Mouse (Mus musculus) thymus, postnatal 10 days (tissue): ENCODE data around the gene Map3k1.

ENCODE experiments used
- DNase-seq, 2 experiments: peaks; one replicate each; pipeline ENCODE4 v3.0.0; 2021; ENCODE audit warnings: low spot score in 2 of 2

Gene Map3k1

DNA sequence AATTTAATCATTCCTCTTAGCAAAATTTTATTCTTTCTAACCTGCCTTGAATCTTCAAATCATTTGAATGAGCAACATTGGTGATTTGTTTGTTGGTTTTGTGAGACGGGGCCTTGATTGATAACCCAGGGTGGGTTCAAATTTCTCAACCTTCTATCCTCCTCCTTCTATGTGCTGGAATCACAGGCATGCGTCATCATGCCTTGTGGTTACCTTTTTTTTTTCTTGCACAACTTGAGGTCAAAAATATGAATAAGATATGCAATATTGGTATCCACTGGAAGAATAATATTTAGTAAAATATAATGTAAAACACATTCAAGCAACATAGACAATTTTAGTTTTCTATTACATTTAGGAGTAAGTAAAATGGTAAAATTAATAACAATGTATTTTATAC is 3.9 kb upstream of the Map3k1 start:
- DNase-seq: no peak

DNA sequence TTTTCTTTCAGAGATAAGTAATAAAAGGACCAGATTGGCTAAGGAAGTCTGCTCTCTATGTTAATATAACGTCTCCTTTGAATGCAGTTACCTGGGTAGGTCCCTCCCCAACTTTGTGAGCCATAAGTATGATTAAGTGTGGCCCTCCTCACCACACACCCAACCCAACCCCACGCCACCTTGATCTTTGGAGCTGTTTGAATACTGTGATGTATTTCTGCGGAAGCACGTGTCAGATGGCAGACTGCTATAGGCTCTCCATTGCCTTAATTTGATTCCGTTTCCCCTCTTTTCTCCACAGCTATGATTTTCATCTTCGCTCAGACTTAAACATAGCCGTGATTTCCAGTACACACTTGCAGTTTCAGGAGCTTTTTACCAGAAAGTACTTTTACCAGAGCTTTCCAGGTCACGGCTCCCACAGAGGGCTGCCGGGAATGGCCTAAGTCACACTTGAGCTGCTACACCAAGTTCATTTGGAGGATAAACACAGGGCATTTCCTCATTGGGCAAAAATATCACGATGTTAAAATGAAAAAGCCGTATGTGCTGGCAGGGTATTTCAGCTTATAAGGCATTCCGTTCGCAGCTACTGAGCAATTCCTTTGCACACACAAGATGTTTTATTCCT is 2.3 kb upstream of the Map3k1 start:
- no peak for DNase-seq

DNA sequence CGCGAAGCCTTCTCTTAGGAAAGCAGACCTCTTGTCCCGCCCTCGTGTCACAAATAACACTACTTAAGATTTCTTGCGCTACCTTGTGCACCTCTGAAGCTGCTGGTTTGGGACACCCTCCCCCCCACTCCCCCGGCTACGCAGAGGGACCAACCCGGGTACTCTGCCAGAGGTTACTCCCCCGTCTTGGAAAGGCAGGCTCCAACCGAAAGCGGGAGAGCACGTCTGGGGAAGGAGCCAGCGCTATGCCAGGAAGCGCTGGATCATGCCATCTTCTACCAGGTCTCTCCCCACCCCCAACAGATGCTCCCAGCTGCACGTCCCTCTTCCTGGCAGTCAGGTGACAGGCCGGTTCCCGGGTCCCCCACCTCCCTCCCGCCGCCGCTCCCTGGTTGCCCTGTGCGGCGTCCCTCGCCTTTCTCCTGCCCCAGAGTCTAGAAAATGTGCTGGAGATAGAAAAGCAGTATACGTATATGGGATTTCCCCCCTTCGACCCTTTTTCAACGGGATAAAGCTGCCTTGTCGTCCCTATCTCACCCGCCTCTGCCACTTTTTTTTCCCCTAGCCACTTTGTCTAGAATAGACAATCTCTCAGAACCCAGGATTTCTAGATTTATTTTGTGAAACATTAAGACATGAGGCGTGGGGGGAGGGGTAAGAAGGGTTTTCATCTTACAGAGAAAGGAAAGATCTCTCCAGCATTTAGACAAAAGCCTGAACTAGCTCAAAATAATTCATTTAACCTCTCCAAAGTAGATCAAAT is 854 bp upstream of the Map3k1 start:
- DNase-seq: peak; percentile 42 to 45

DNA sequence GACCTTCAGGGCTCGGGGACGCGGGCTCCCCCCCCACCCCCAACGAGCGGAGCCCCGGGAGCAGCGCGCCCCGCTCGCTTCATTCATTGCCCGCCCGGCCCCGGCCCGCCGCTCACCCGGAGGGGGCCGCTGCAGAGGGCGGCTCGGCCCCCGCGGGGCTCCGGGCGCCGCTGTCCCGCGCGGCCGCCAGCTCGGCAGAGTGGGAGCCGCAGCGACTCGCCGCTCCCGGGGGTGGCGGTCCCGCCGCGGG is 481 bp downstream of the Map3k1 start:
- DNase-seq: no peak

DNA sequence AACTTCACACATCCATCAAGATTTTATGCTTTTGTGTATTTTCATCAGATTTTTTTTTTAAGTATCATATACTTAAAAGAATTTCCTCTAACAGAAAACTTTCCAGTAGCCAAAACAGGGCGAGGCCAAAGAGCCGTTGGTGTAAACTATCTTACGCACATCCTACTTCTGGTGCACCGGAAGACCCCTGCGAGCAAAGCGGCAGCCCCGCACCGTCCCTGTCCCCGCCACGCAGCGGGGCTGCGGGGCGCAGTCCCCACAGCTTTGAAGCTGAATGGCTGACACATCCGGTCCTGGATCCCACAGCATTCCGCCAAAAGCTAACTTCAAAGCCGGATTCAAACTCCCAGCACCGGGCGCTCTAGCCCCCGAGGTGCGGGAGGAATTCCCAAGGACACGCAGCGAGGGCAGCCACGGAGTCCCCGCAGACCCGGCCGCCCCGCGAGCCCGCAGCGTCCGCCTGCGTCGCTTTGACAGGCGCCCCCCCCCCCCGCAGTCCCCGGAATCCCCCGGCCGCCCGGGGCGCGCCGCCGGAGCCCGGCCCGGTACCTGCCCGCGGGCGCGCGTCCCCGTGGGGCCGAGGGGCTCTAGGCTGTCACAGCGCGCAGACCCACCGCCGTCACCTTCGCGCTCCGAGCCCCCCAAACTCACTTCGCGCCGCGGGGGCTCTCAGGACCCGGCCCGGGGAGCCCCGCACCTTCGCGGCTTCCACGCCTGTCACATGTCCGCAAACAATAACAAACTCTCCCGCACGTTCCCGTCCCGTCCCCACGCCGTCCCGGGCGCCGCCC is 1.0 kb downstream of the Map3k1 start:
- DNase-seq: peak; percentile 44 to 55

DNA sequence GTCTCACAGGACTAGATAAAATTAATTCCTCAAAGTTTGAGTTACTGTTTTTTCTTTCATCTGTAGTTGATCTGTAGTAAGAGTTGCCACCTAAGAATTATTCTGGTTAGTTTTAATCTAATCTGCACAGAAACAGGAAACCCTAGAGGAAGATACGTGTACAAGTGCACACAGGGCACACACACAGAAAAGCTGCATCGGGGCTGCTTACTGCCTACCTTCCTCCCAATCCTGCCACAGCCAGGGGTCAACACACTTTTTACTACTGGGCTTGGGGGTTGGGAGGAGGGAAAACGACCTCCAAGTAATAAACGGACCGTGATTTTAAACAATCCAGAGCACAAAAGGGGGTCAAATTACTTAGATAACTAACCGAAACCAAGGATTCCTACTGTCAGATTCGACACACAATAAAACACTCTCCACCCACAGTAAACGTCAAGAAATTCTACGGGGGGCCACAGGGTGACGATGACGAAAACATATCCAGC is 1.6 kb downstream of the Map3k1 start:
- peak in 1 of 2 experiments; percentile 36 for DNase-seq

DNA sequence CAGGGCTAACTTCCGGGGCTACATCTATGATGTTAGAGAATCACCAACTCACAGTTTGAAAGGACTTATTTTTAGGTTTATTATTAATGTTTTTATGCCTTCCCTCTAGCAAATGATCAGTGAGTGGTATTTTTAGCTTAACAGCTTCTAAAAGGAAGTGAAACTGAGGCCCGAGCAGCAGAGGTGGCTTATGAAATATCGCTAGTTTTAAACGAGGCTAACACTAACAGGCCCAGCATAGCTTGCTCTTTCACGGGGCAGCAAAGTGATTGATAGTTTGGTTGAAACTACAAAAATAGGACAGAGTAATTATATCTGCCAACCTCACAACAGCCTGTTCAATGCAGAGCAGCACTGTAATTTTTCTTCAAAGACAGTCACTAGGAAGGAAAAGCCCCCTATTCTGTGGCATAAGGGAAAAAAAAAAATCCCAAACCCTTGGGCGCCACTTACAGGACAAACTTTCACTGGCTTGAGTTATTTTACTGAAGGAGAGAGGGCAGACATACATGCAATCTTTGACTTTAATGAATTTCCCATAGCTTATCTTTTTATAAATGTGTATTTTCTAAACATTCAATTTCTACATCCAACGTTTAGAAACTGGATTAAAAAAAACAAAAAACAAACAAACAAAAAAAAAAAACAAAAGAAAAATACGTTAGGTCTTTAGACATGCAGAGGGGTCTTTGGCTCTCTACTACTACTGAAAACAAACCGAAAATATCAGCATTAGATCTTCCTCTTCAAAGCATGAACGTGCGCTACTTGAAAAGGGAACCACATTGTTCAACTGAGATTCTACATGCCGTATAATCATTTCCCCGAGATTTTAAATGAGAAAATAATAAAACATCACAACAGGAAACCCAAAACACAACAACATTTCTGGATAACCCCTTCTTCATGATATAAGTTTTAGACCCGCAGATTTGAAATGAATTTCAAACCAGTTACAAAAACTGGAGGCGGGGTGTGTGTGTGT is 2.8 kb downstream of the Map3k1 start:
- no peak for DNase-seq

DNA sequence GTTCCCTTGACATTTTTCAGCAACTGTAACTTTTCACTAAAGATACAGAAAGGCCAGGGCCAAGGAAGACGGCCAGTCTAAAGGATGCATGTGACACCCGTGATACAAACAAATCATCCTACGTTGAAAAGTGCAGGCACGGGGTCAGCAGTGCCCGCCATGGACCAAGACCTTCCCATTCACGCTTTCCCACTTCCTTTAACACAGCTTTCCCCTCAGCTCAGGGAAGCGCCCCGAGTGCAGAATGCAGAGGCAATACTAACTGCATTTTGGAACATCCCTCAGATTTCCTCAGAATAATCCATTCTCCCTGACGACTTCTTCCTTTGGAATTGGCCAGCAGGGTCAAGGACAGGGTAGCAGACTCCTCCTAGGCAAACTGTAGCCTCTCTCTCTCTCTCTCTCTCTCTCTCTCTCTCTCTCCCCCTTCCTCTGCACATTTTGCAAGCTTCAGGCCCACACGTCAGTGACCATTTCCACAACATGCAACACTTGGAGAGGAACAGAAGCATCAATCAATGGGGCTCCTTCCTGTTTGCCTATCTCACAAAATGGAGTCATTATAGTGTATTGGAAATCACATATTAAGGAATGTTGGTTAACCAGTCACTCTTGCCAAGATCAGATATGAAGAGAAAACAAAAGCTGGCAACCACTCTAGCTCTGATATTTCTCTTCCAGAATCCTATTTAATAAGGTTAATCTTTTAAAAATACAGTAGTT is 3.7 kb downstream of the Map3k1 start:
- no peak for DNase-seq

DNA sequence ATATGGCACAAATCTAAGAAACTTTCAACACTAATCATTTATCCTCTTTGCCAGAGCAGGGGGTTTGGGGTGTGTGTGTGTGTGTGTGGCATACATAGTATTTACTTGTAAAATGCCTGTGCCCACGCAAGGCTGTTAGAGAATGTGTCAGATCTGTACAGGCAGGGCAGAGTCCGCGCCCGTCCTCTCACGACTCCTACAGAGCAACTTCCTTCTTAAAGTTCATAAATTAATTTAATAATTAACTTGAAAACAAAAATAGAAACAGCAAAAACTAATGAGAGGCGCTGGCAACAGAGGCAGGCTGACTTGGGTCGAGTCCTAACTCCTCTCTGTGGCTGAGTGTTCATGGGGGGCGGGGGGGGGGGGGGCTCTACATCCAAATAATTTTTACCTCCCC is 4.6 kb downstream of the Map3k1 start:
- no peak for DNase-seq

DNA sequence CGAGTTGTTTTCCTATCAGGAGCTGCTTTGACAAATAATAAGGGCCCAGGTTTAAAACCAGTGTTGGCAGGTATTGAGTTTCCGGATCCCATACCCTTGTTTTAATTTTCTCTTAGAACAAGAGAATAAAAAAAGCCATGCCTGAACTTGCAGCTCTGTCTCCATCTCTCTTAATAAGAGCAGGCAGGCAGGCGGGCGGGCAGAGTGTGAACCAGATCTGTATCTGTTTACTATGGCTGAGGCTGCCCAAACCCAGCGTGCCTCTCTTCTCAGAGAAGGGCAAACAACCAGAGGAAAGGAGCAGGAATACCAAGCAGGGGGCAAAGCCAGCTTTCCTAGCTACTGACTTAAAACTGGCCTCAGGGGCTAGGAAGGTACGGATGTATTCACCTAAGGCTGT is 5.3 kb downstream of the Map3k1 start:
- no peak for DNase-seq

DNA sequence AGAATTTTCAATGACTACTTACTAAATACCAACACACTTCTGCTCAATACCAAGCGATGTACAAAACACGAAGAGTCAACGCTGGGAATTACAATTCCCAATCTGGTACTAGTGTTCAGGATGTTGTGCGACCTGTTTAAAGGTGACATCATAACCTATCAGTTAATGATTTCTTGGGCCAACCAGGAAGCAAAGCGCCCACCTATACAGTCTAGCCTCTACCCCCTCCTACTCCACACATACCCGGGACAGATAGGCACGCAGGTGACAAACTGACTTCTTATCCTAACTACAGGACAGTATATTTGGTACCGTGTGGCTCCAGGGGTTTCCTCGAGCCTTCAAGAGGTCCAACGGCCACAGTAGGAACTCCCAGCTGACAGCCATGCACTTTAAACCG is 5.9 kb downstream of the Map3k1 start:
- no peak for DNase-seq

DNA sequence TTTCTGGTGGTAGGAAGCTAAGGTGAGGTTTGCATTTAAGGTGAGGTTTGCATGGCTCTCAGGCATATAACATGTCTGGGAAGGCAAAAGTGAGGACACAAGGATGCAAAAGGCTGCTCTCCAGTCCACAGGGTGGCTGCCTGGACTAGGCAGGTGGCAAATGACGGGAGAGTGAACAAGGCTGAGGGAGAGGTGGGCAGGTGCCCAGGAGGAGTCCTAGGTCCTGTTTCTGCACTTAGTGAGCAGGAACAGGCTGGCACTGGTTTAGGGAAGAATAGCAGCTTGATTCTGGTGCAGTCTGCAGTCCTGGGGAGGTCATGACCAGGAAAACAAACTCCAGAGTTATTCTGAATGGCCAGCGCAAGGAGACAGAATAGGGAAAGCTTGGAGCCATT is 6.5 kb downstream of the Map3k1 start:
- DNase-seq: no peak

DNA sequence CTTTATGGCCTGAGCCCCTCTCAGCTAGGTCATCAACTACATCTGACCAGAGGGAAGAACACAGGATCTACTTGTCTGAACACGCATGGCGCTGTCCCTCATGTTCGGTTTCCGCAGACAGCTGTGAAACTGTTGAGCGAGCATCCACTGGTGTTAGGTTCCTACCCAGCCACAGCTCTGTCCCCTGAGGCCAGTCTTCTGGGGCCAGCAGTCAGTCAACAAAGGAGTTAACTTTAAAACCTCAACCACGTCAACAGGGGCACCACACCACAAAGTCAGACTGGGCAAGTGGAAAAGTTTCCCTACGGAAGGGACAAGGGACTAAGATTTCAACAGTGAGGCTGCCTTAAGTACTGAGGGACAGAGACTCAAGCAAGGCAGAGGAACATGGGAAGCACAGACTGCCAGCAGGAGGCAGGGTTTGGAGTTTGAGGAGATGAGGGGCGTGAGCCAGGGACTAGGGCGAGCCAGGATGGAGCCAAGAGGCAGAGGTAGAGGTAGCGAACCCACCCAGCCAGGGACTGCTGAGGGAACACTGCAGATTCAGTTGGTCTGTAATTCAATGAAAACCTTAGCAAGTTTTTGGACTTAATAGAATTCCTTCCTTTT is 7.0 kb downstream of the Map3k1 start:
- no peak for DNase-seq

DNA sequence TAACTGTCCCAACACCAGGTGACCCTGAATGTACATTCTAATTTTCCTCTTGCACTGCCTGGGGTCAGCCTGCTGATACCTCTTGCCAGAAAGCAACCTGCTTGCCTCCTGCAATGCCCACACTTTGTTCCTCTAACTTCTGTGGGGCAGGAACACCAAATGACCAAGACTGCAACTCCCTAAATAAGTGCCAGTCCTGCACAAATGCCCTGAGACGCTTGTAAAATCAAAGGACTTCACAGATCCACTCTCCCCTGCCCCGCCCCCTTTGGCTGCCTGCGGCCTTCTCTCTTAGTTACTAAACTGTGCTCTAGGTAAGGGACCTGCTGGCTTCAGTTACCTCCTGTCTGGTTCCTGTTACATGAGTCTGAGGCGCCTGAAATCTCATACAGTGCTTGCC is 7.9 kb downstream of the Map3k1 start:
- no peak for DNase-seq

DNA sequence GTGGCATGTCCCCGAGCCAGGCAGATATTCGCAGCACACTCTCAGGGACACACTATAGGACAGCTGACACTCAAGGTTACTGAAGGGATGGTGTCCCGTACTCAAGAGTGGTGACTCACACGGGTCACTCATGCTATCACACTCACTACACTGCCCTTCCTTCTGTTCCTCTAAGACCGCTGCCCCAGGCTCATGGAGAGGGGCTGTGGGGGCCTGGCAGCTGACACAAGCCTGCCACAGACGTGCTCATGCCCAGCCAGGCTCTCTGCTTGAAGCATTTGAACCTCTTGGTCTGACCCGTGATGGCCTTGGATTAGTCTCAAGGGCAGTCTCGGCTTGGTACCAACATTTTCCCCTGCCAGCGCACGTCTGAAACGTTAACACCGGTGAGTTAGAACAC is 10.7 kb downstream of the Map3k1 start:
- no peak for DNase-seq

DNA sequence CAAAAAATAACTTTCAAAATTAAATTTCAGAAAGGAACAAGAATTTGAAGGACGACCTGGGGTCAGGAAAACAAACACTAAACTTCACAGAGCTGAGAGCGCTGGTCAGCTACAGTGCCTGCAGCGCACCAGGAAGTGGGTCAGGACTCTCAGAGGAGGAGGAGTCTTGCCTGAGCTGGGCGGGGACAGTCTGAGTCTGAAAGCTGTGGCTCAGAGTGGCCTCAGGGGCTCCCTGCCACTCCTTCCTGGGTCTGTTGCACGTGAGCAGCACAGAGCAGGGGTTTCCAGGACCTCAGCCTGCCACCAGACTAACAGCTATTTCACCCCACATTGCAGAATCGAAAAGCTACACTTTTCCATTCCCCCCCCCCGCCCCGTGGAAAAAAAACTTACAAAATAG is 11.8 kb downstream of the Map3k1 start:
- peak; percentile 55 to 59 for DNase-seq

DNA sequence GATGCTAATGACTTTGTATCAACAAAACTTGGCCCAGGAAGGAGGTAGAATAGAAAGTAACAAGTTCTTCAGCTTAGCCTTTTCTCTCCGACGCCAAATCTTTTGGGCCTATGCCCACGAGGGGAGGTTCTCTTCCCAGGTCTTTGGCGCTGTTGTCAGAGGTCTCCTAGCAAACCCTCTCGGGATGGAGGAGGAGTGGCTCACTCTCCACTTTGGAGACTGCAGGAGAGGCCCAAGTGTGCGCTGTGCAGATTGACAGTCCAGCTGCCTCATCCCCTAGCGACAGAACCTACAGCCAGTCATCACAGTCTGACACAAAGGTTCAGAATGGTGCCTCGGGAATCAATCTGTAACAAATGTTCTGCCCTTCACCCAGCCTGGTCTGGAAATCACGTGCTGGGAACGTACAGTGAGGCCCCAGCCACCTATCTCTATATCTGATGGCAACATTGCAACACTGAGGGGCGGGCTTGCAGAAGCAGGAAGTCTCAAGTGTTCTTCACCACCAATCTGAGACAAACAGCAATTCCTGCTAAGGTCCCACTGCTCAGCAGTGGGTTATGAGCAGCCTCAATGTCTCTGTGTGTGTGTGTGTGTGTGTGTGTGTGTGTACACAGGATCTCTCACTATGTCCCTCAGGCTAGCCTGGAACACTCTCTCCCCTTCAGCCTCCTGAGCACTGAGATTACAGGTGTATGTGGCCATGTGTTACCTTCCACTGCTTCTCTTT is 12.4 kb downstream of the Map3k1 start:
- peak in 1 of 2 experiments; percentile 42 for DNase-seq

DNA sequence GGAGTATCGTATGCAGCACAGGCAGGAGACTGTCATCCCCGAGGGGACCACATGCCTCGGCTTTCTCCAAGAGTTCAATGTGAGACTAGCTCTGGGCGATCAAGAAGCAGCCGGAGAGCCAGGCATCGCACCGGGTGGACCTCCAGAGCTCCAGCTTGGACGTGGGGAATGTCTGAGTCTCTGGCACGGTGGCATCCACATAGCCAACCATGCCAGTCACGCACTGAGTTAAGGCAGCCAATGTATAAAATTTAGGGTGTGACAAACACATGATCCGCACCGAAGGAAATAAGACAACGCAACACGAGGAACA is 15.9 kb downstream of the Map3k1 start:
- no peak for DNase-seq

DNA sequence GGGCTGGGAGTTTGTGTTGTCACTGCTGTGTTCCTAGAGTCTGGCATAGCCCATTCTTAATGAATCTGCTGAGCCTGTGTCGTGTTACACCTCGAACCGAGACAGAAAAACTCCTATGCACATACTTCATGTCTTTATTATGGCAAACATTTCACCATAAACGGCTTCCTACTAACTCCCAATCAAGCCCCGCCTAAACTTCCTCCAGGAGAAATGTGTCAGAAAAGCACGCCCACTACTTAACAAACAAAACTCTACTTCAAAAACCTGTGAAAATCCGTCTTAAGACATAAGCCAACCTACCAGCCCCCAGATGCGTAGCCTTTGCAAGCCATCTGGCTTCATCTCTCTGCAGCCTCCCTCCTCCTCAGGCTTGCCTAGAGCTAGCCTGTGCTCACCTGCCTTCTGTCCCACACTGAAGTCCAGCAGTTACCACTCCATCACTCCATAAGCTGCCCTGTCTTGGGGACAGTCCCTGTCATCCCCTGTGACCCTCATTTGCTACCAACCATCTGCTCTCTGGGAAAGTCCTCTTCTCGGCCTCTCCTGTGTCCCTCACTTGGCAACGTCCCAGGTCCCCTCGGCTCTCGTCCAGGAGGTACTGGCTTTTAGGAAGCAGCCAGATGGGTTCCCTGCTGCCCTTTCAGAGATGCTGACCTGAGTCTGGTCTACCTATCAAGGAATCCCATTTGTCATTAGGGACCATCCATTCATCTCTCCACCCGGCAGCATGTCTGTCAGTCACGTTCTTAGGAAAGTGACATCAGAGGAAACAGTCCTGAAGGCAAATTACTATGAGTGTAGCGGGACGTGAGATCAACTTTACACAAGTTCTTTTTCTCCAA is 16.4 kb downstream of the Map3k1 start:
- DNase-seq: no peak
